Mouse (Mus musculus): Measurements from ENCODE around the gene Gtf2f2.
"Not testable (repeated sequence)": the region's sequence is repeated elsewhere in the genome, so short reads cannot be mapped to it uniquely, and the experiment has no call there.

Gene Gtf2f2

DNA sequence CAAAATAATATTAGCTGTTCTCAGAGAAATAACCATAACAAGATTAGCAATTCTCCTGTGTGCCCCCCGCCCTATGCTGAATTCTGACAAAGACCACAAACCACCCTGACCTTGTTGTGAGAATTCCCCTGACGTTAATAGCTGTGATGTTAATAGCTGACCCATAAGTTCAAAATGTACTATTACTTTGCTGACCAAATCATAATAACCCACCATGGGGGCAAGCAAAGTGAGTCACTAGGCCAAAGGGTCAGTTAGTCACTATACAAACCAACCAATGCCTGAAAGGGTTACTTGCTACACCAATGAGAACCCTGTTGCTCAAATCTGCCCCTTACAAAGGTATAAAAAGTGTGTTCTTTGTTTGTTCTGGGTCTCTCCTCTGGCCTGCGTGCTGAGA, 142.6 kb downstream of the Gtf2f2 start:
- intact Hi-C loops (cut with DNase I) = not testable (repeated sequence)

DNA sequence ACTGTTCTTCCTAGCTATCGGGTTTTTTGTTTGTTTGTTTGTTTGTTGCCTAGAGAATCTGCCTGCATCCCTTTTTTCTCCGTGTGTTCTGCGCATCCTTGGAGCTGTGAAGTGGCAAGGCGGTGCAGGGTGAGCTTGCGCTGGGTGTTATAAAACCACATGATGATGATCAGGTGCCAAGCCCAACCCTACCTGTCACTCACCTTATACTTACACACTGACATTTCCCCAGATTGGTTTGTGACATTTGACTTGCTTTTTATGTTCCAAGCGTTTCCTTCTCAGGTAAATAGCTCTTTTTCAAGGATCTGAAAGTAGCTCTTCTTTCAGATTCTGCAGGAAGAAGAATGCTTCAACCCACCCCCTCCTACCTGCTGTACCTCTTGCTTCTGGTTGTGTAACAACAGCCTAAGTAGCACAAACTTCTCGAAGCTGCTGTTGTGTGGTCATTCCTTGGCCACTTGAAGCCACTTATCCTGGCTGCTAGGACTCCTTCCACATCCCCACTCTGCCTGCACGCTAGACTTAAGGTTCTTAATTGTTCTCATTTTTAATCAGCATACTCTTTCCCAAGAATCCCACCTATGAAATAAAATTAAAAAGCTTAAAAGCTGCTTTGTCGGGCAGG, 143.8 kb downstream of the Gtf2f2 start:
- intact Hi-C loops (cut with DNase I) = no loop called here

GRCm38 (mm10) chr14:75863549-75864409, 146.9 kb downstream of the Gtf2f2 start:
- intact Hi-C loops (cut with DNase I) = no loop called here

DNA sequence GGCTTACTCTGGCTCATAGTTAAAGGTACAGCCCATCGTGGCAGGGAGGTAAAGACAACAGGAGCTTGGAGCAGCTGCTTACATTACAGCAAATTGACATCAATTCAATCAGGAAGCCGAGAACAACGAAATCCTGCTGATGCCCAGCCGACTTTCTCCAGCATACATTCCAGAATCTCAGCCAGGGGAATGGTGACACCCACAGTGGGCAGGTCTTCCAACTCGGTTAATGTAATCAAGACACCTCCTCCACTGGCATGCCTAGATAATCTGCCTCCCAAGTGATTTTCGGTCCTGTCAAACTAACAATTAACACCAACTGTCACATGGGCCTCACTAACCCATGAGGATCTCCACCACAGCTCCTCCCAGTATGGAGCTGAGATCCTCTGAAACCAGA, 148.0 kb downstream of the Gtf2f2 start:
- intact Hi-C loops (cut with DNase I) = no loop called here

DNA sequence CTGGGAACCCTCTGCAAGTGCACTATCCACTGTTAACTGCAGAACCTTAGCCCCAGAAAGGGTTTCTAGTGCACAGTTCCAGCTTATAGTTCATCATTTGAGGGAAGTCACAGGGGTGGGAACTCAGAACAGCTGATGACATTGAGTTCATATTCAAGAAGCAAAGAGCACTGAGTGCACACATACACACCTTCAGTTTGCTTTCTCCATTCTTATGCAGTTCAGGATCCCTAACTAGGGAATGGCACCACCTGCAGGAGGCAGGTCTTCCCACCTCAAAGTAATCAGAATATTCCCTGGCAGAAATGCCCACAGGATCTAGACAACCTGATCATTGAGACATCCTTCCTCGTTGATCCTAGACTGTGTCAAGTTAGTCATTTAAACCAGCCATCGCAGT, 151.0 kb downstream of the Gtf2f2 start:
- intact Hi-C loops (cut with DNase I) = no loop called here

GRCm38 (mm10) chr14:75858181-75858580, 152.5 kb downstream of the Gtf2f2 start:
- intact Hi-C loops (cut with DNase I) = no loop called here

- intact Hi-C loops (cut with DNase I) = no loop called here
Observed at GRCm38 (mm10) chr14:75855263-75855992, 155.2 kb downstream of the Gtf2f2 start.

DNA sequence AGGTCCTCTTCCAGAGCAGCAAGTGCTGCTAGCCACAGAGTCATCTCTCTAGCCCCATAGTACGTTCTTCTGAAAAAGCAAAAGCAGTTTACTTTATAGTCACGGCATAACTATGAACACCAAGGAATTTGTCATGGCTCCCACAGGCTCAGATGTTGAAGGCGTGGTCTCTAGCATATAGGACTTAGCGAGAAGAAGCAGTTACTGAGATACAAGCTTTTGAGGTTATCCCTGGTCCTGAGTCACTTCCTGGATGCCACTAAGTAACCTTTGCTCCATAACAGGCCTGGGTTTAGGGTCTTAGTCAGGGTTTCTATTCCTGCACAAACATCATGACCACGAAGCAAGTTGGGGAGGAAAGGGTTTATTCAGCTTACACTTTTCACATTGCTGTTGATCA, 158.6 kb downstream of the Gtf2f2 start:
- intact Hi-C loops (cut with DNase I) = no loop called here

- intact Hi-C loops (cut with DNase I) = no loop called here
Observed at GRCm38 (mm10) chr14:75850819-75851218, 159.8 kb downstream of the Gtf2f2 start.

DNA sequence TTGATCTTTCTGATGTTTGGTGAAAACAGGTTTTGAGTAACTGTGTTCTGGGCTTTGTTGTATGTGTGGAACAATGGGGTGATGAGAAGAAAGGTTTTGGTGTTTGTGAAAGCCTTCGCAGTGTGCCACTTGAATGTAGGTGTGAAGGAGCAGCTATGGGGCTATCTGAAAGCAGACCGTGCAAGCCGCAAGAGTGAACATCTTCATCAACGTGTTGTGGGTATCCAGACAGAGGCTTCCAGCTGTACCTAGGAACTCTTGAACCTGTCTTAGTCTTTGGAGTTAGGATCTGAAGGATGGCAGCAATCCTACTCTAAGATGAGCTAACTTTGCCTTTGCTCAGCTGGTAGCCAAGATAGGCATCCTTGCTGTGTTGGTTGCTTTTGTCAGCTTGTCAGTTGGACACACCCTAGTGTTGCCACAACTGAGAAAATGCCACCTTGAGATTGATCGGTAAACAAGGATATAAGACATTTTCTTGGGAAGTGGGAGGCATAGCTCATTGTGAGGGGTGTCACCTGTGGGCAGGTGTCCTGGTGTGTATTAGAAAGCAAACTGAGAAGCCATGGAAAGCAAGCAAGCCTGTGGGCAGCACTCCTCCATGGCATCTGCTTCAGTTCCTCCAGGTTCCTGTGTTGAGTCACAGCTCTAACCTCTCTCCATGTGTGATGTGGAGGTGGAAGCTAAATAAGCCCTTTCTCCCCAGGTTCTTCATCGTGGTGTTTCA, 160.7 kb downstream of the Gtf2f2 start:
- intact Hi-C loops (cut with DNase I) = no loop called here

DNA sequence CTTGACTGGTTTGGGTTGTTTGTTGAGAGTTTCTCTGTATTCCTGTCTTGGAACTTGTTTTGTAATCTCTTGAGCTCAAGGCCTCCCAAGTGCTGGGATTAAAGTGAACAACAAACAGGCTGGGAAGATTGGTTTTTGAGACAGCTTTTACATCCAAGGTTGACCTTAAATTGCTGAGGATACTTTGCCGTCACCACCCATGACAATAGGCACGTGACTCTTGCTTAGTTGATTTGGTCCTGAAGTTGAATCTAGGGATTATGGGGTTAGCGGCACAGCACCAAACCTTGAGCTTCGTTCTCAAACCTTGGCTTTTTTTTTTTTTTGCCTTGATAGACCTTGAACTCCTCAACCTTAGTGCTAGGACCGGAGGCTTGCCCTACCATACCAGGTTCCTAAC, 161.4 kb downstream of the Gtf2f2 start:
- intact Hi-C loops (cut with DNase I) = no loop called here

GRCm38 (mm10) chr14:75848482-75848881, 162.2 kb downstream of the Gtf2f2 start:
- intact Hi-C loops (cut with DNase I) = no loop called here

DNA sequence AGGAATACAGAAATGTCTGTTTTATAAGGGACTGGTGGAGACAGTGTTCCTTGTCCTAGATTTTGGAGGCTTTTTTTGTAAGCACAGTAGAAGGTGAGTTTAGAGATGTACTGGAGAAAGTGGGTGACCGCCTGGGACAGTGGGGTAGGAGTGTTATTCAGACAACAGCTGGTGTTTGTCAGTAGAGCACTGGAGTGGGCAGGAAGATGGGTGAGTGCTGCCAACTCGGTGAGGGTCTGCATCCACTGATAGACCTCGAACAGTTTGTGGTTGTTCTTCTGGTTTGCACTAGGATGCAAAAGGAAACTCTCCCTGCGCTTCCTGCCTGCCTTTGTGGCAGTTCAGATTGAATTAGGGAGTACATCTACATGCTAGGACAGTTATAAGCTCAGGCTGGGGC, 163.0 kb downstream of the Gtf2f2 start:
- intact Hi-C loops (cut with DNase I) = no loop called here
